Mouse (Mus musculus) forebrain, postnatal 0 days (tissue): ENCODE data around the gene Phc3. TPM values are rescaled to one million over a fixed set of nuclear protein-coding genes. Genes with fewer than 3 reads are reported as not detected.

Source experiments
- ATAC-seq: fragments of 200-750 bp; cut with Nextera tagmentation; 2 replicates; pipeline ENCODE4 v1.8.0; 2017; ENCODE audit warnings: mild to moderate bottlenecking, moderate library complexity
- DNase-seq: peaks from one replicate; pipeline ENCODE4 v3.0.0-alpha.2; 2015
- H3K27ac ChIP-seq: fragments of 300-500 bp; sonication (generic); 2 replicates; pipeline ENCODE4 v1.5.1; 2014; ENCODE audit warnings: low read depth, mild to moderate bottlenecking, antibody characterized with exemption, low read length, moderate library complexity, mixed read lengths
- H3K27me3 ChIP-seq: fragments of 300-500 bp; sonication (generic); 2 replicates; pipeline ENCODE4 v1.6.1; 2014; ENCODE audit warnings: mild to moderate bottlenecking, low read length, mixed read lengths; ENCODE audit not compliant: insufficient read depth
- H3K36me3 ChIP-seq: fragments of 300-500 bp; sonication (generic); 2 replicates; pipeline ENCODE4 v1.6.1; 2014; ENCODE audit warnings: mild to moderate bottlenecking, moderate library complexity; ENCODE audit not compliant: insufficient read depth
- H3K4me1 ChIP-seq: fragments of 300-500 bp; sonication (generic); 2 replicates; pipeline ENCODE4 v1.6.1; 2014; ENCODE audit warnings: antibody characterized with exemption; ENCODE audit not compliant: insufficient read depth
- H3K4me2 ChIP-seq: fragments of 300-500 bp; sonication (generic); 2 replicates; pipeline ENCODE4 v1.6.1; 2014; ENCODE audit warnings: low read depth, mild to moderate bottlenecking, moderate library complexity
- H3K4me3 ChIP-seq: fragments of 300-500 bp; sonication (generic); 2 replicates; pipeline ENCODE4 v1.5.1; 2014; ENCODE audit warnings: low read depth, low read length, mixed read lengths
- H3K9ac ChIP-seq: fragments of 300-500 bp; sonication (generic); 2 replicates; pipeline ENCODE4 v1.6.1; 2014; ENCODE audit warnings: mild to moderate bottlenecking
- H3K9me3 ChIP-seq: fragments of 300-500 bp; sonication (generic); 2 replicates; pipeline ENCODE4 v1.6.1; 2016; ENCODE audit warnings: low read length
- CTCF ChIP-seq: sonication (generic); IDR thresholded peaks from 2 replicates; pipeline ENCODE4 v1.5.1; 2016; ENCODE audit warnings: antibody characterized with exemption, control low read depth, low read depth
- WGBS: fragments of 180-500 bp; shearing (Covaris S2); extraction: QIAGEN DNeasy Blood & Tissue Kit; methylation state at CpG from one replicate; pipeline ENCODE4 v1.1.7; 2014; 5-methylcytosine and 5-hydroxymethylcytosine counted together
- polyA plus RNA-seq: library from polyadenylated mRNA; unstranded; fragments of >200 nt; fragmentation: Nextera tagmentation; extraction: Ambion mirVana; gene quantifications from 2 replicates; pipeline ENCODE4 v1.2.1, GENCODE M21; 2015
- total RNA-seq: library from RNA; depleted of rRNA; stranded (reverse); fragments of >200 nt; gene quantifications from 2 replicates; pipeline ENCODE4 v1.2.3, GENCODE M21; 2014

Phc3 gene
- total and polyA plus RNA-seq, 2 experiments from 2014 or later: 6.0 to 26.2 TPM

DNA sequence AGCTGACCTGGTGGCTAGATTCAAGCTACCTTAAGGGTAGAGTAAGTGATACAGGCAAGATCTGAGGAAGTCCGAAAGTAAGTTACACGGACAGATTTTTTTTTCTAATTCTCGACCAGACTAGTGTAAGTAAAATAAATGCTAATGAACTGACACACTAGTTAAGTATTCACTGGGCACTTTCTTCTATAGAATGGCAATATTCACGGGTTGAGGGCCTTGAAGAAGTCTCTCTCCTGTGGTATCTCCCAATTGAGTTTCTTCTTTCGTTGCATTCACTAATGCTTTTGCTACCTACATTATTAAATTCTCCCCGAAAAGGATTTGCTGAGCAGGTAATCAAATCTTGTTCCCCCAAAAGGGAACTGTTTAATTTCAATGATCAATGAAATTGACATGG lies 25.6 kb upstream of the Phc3 start:
- Histone ChIP-seq H3K4me3 (peak overlapping the region; percentile 96), H3K36me3 (no peaks in the 10 kb centered on the region), H3K9me3 (no peaks in the 10 kb centered on the region), H3K27me3 (no peaks in the 10 kb centered on the region), H3K9ac (peak overlapping the region; percentile 82), H3K4me1 (0 out of 2 replicates have a peak, but pooled peaks cover 11% of the 10 kb centered on the region), H3K4me2 (peak overlapping the region; percentile 64), H3K27ac (0 out of 2 replicates have a peak overlapping the region, but pooled peaks have one; percentile 83)
- DNase-seq (no peak), ATAC-seq (no peak)
- TF ChIP-seq CTCF: no peak
- 17% methylated on average over 6 of the region's 6 CpGs for WGBS

DNA sequence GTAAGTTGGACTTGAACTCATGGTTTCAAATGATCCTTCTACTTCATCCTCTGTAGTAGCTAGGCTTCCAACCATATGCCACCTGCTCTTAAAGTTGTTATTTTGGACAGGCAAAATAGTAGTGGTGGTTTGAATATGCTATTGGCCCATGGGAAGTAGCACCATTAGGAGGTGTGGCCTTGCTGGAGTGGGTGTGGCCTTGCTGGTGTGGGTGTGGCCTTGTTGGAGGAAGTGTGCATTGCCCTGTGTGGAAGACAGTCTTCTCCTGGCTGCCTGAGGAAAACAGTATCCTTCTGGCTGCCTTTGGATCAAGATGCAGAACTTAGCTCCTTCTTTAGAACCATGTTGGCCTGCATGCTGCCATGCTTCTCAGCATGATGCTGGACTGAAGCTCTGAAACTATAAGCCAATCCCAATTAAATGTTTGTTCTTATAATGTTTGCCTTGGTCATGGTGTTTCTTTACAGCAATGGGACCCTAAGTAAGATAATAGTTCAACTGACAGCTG lies 23.9 kb upstream of the Phc3 start:
- no peak for TF ChIP-seq CTCF
- Histone ChIP-seq H3K36me3 (no peaks in the 10 kb centered on the region), H3K9ac (no peak overlapping the region), H3K27ac (no peak overlapping the region), H3K4me3 (no peak overlapping the region), H3K9me3 (no peaks in the 10 kb centered on the region), H3K4me1 (0 out of 2 replicates have a peak, but pooled peaks cover 11% of the 10 kb centered on the region), H3K4me2 (no peak overlapping the region), H3K27me3 (no peaks in the 10 kb centered on the region)
- DNase-seq (no peak), ATAC-seq (no peak)

DNA sequence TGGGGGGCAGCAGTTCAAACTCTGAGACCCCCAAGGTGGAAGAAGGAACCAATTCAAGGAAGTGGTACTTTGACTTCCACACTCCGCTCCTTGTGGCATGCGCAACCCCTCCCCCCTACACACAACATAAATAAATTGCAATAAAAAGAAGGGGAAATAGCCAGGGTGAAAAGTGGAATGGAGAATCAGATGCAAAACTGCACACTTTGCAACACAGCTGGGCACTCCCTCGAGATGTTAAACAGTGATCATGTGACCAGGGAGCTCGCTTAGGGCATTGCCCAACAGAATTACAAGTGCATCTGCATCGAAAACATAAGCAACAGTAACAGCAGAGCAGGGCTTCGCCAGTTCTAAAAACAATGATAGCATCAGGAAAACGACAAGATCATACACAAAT lies 22.9 kb upstream of the Phc3 start:
- Histone ChIP-seq H3K4me3 (no peak overlapping the region), H3K27ac (no peak overlapping the region), H3K9ac (no peak overlapping the region), H3K4me2 (no peak overlapping the region), H3K27me3 (no peaks in the 10 kb centered on the region), H3K4me1 (0 out of 2 replicates have a peak, but pooled peaks cover 11% of the 10 kb centered on the region), H3K9me3 (no peaks in the 10 kb centered on the region), H3K36me3 (no peaks in the 10 kb centered on the region)
- DNase-seq (no peak), ATAC-seq (no peak)
- TF ChIP-seq CTCF: no peak
- WGBS: 78% methylated on average over 7 of the region's 7 CpGs

DNA sequence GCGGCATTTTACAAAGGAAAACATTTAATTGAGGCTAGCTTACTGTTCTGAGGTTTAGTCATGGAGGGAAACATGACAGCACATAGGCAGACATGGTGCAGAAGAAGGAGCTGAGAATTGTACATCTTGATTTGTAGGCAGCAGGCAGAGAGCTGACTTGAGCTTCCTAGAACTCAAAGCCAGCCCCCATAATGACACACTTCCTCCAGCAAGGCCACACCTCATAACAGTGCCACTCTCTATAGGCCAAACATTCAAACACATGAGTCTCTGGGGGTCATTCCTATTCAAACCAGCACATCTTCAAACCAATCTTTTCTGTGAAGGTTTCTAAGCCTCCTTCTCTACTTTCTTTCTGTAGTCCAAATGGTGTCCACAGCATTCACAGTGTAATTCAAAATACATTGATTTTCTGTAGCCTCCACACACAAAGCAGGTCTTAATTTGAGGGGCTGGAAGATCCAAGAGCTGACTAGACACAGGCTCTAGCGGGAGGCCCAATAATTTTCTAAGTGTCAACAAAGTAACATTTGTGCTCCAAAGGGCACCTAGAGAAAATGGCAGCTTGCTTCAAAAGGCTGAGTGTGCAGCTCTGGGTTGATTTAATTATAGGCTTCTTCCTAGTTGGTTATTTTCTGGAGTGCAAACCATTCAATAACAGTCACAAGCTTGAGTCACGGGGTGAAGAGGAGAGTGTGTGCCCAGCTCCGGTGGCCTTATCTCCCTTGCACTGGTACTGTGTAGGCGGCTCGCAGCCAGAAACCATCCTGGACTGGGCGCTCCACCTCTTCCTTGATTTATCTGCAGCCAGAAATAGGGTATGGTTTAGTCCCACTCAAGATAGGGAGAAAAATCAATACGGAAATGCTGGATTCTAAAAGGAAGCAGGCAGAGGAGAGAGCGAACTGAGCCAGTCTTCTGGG lies 18.4 kb upstream of the Phc3 start:
- ATAC-seq: no peak
- no peak overlapping the region for H3K4me3 ChIP-seq
- no peaks in the 10 kb centered on the region for H3K4me1 ChIP-seq
- H3K9me3 ChIP-seq: no peaks in the 10 kb centered on the region
- H3K9ac ChIP-seq: no peak overlapping the region
- WGBS: 85% methylated on average over 9 of the region's 9 CpGs
- no peak overlapping the region for H3K27ac ChIP-seq
- H3K36me3 ChIP-seq: no peaks in the 10 kb centered on the region
- DNase-seq: no peak
- H3K4me2 ChIP-seq: no peak overlapping the region
- no peak for TF ChIP-seq CTCF
- H3K27me3 ChIP-seq: no peaks in the 10 kb centered on the region

DNA sequence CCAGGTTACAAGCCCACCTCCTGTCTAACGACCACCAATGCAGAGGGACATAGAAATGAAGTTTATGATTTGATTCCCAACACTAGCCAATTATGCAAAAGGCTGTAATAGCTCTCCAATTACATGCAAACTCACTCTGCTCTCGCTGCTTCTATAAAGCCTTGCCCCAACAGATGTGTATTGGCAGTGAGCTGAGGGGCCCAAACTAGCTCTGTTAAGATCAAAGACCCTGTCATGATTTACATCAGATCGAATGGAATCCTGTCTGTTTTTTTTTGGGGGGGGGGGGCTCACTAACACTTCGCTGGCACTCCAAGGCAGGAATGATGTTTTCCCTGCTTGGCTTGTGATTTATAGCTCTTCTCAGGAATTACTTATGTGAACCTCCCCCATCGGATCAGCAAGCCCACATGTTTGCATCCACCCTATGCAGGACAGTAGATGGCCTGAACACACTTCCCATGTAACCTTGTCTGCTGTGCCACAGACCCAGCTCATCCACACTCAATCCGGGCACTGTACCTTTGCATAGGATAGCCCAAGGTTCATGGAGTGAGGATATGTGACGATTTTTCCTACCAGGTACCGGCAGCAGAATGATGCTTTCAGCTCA lies 13.8 kb upstream of the Phc3 start:
- Histone ChIP-seq H3K36me3 (no peaks in the 10 kb centered on the region), H3K27me3 (no peaks in the 10 kb centered on the region), H3K9ac (no peak overlapping the region), H3K4me2 (no peak overlapping the region), H3K4me1 (no peaks in the 10 kb centered on the region), H3K27ac (no peak overlapping the region), H3K4me3 (no peak overlapping the region), H3K9me3 (no peaks in the 10 kb centered on the region)
- 69% methylated on average over 8 of the region's 8 CpGs for WGBS
- ATAC-seq (no peak), DNase-seq (no peak)
- TF ChIP-seq CTCF: no peak

DNA sequence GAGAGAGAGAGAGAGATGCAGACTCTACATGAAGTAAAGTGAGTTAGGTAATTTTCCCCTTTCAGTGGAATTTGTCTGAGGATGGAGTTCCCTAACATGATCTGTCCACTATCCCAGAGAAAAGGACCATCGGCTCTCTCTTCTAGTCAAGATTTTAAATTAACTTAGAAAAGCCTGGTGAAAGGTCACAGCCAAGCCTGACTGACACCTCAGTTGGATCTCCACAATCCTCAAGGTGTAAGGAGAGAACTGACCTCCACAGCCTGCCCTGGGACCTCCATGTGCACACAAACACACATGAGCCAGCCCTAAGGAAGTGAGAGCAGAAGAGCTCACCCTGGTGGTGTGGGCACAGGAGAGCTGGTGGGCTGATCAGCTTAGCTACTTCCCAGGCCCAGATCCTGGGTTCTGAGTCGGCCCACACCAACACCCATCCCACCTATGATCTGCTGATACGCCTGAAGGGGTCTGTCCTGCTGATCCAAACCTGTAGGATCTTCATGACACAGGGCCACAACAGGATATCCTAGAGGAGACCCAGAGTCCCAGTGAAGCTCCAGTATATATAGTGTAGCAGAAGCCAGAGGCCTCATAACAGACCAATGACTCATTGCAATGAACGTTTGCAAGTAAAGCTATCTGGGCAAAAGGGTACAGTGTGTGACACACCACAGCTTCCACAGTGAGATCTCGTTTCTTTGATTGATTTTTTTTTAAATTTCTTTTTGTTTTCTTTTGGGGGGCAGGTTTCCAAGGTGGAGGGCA lies 12.6 kb upstream of the Phc3 start:
- H3K36me3 ChIP-seq: no peaks in the 10 kb centered on the region
- no peak for ATAC-seq
- no peak for TF ChIP-seq CTCF

More for the DNA sequence above, 12.6 kb upstream of the Phc3 start:
- Histone ChIP-seq H3K4me3 (no peak overlapping the region), H3K4me2 (no peak overlapping the region), H3K27ac (no peak overlapping the region), H3K9me3 (no peaks in the 10 kb centered on the region), H3K27me3 (no peaks in the 10 kb centered on the region), H3K9ac (no peak overlapping the region), H3K4me1 (no peaks in the 10 kb centered on the region)
- DNase-seq: no peak
- WGBS: 78% methylated on average over 5 of the region's 5 CpGs
